ENCODE assay signal across 8 mouse cellular contexts in the genomic region with DNA sequence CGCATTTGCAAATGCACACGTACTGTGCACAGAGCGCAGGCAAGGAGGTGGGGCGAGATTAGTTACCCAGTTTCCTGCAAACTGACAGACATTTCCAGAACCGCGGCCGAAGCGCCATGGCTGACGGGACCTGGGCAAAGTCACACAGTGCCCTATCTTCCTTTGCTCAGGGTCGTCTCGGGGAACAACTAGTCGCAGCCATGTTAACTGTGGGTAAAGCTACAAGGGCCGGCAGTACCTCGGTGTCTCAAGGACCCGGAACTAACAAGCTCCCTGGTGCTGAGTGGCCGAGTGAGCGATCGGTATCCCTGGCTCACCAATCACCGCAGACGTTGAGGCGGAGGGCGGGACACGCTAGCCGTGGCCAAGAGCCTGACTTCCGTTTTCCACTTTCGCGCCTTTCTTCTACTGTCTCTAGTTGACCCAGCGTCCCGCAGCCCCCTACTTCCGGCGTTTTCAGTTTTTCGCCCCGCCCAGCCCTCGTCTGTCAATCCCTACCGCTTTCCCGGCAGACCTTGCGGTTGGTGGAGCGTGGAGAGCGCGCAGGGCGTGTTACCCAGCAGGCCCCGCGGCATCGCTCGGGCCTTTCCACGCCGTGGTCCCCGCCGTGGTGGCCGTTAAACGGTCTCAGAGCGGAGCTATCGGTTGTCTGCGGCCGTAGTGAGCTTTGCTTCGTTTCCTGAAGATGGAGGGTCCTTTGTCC. TPM values are rescaled to one million over a fixed set of nuclear protein-coding genes. Genes with fewer than 3 reads are reported as not detected.
DNase-seq lines count a peak whose midpoint lies in the region; ATAC-seq and TF ChIP-seq lines count a peak whose summit lies in the region.

Mrpl18 (minus strand) TSS at position 465 of the 703 bp plus-strand sequence.

- peak; percentile 79; the same call in 1 of the 2 replicates for TF ChIP-seq EP300 in heart, postnatal 0 days (IDR thresholded peaks at IDR 0.05; ENCODE audit: low read depth)

- peak within 1 kb of the TSS; percentile 97 for H3K9ac ChIP-seq in forebrain, embryonic 12.5 days
- H3K9ac ChIP-seq in heart, postnatal 0 days (replicated peaks; ENCODE audit: low read depth, low read length): peak within 1 kb of the TSS; percentile 94
- H3K9ac ChIP-seq in liver, embryonic 16.5 days (ENCODE audit: low read depth, low read length): peak within 1 kb of the TSS; percentile 99
- peak within 1 kb of the TSS; percentile 92 for H3K9ac ChIP-seq in neural tube, embryonic 13.5 days

- peaks cover 74% of the 10 kb centered on the region for H3K36me3 ChIP-seq in E14TG2a.4 (ENCODE audit: insufficient read depth, low read length)
- H3K36me3 ChIP-seq in forebrain, embryonic 12.5 days (replicated peaks): peaks cover 56% of the 10 kb centered on the region
- peaks cover 49% of the 10 kb centered on the region for H3K36me3 ChIP-seq in heart, postnatal 0 days (replicated peaks; ENCODE audit: control insufficient read depth, insufficient read depth, low read length)
- H3K36me3 ChIP-seq in liver, embryonic 16.5 days (ENCODE audit: control insufficient read depth, insufficient read depth): peaks cover 49% of the 10 kb centered on the region
- H3K36me3 ChIP-seq in neural tube, embryonic 13.5 days: peaks cover 59% of the 10 kb centered on the region
- peaks cover 2% of the 10 kb centered on the region; the same call in 1 of the 2 replicates for H3K36me3 ChIP-seq in testis, adult 2 months (ENCODE audit: control insufficient read depth, insufficient read depth, low read length)

- peak; percentile 98 for TF ChIP-seq POLR2A in testis, adult 2 months (IDR thresholded peaks at IDR 0.05; ENCODE audit: control insufficient read depth, low read depth, low read length)

- peak within 1 kb of the TSS; percentile 83 for H3K4me2 ChIP-seq in forebrain, embryonic 12.5 days
- peak within 1 kb of the TSS; percentile 81 for H3K4me2 ChIP-seq in heart, postnatal 0 days (ENCODE audit: low read depth, low read length)
- H3K4me2 ChIP-seq in liver, embryonic 16.5 days (ENCODE audit: low read depth, low read length): peak within 1 kb of the TSS; percentile 84
- H3K4me2 ChIP-seq in neural tube, embryonic 13.5 days: peak within 1 kb of the TSS; percentile 91

- H3K4me1 ChIP-seq in E14TG2a.4 (replicated peaks; ENCODE audit: low read depth, low read length): peaks cover 53% of the 10 kb centered on the region
- H3K4me1 ChIP-seq in forebrain, embryonic 12.5 days: peaks cover 15% of the 10 kb centered on the region
- peaks cover 7% of the 10 kb centered on the region for H3K4me1 ChIP-seq in heart, postnatal 0 days (ENCODE audit: control insufficient read depth, insufficient read depth)
- peaks cover 12% of the 10 kb centered on the region for H3K4me1 ChIP-seq in liver, embryonic 16.5 days (ENCODE audit: control insufficient read depth, low read depth, low read length)
- H3K4me1 ChIP-seq in neural tube, embryonic 13.5 days (replicated peaks): peaks cover 20% of the 10 kb centered on the region
- H3K4me1 ChIP-seq in testis, adult 2 months (ENCODE audit: control insufficient read depth, insufficient read depth, low read length): no peaks in the 10 kb centered on the region

- TF ChIP-seq CTCF in E14TG2a.4 (conservative IDR thresholded peaks at IDR 0.05; ENCODE audit: low read length): no peak
- TF ChIP-seq CTCF in heart, postnatal 0 days (IDR thresholded peaks at IDR 0.05; ENCODE audit: low read depth): no peak
- no peak for TF ChIP-seq CTCF in testis, adult 2 months (IDR thresholded peaks at IDR 0.05; ENCODE audit: control insufficient read depth, insufficient read depth, insufficient replicate concordance, low read depth, low read length)

- peak within 1 kb of the TSS; percentile 98 for H3K4me3 ChIP-seq in E14TG2a.4 (replicated peaks; ENCODE audit: low read length)
- H3K4me3 ChIP-seq in forebrain, embryonic 12.5 days (replicated peaks): peak within 1 kb of the TSS; percentile 96
- H3K4me3 ChIP-seq in heart, postnatal 0 days (ENCODE audit: low read depth, low read length): peak within 1 kb of the TSS; percentile 82
- peak within 1 kb of the TSS; percentile 98 for H3K4me3 ChIP-seq in liver, embryonic 16.5 days (ENCODE audit: low read depth, low read length)
- peak within 1 kb of the TSS; percentile 78 for H3K4me3 ChIP-seq in neural tube, embryonic 13.5 days
- H3K4me3 ChIP-seq in testis, adult 2 months (ENCODE audit: control insufficient read depth, low read depth, low read length): peak within 1 kb of the TSS; percentile 99

- no peaks in the 10 kb centered on the region for H3K9me3 ChIP-seq in E14TG2a.4 (ENCODE audit: low read length)
- H3K9me3 ChIP-seq in forebrain, embryonic 12.5 days: no peaks in the 10 kb centered on the region
- H3K9me3 ChIP-seq in heart, postnatal 0 days (replicated peaks; ENCODE audit: control insufficient read depth, low read length): no peaks in the 10 kb centered on the region
- H3K9me3 ChIP-seq in liver, embryonic 16.5 days (replicated peaks; ENCODE audit: control insufficient read depth, low read length): no peaks in the 10 kb centered on the region
- no peaks in the 10 kb centered on the region for H3K9me3 ChIP-seq in neural tube, embryonic 13.5 days

- peak within 1 kb of the TSS; percentile 87 for H3K27ac ChIP-seq in forebrain, embryonic 12.5 days
- peak within 1 kb of the TSS; percentile 94 for H3K27ac ChIP-seq in heart, postnatal 0 days (ENCODE audit: low read depth)
- H3K27ac ChIP-seq in liver, embryonic 16.5 days (ENCODE audit: low read length): peak within 1 kb of the TSS; percentile 95
- peak within 1 kb of the TSS; percentile 86 for H3K27ac ChIP-seq in neural tube, embryonic 13.5 days (replicated peaks)
- H3K27ac ChIP-seq in testis, adult 2 months (ENCODE audit: control insufficient read depth, insufficient read depth, low read depth, low read length): peak within 1 kb of the TSS; percentile 100

- no peaks in the 10 kb centered on the region for H3K27me3 ChIP-seq in E14TG2a.4 (ENCODE audit: insufficient read depth, low read length)
- no peaks in the 10 kb centered on the region for H3K27me3 ChIP-seq in forebrain, embryonic 12.5 days
- H3K27me3 ChIP-seq in heart, postnatal 0 days (ENCODE audit: control insufficient read depth, insufficient read depth, low read length): no peaks in the 10 kb centered on the region
- H3K27me3 ChIP-seq in liver, embryonic 16.5 days (ENCODE audit: control insufficient read depth, insufficient read depth, low read depth, low read length): no peaks in the 10 kb centered on the region
- H3K27me3 ChIP-seq in neural tube, embryonic 13.5 days: no peaks in the 10 kb centered on the region
- H3K27me3 ChIP-seq in testis, adult 2 months (ENCODE audit: control insufficient read depth, insufficient read depth, low read length): no peaks in the 10 kb centered on the region

- peak; percentile 99 for DNase-seq in c-Kit-positive CD71-positive TER-119-positive erythroid progenitor cells, embryonic 14.5 days (ENCODE audit: low spot score)
- peak; percentile 100 for DNase-seq in heart, postnatal 0 days (ENCODE audit: low spot score)
- peak; percentile 99 for DNase-seq in kidney, postnatal 4 days

- ATAC-seq in forebrain, embryonic 12.5 days (ENCODE audit: low FRiP score): peak; percentile 100
- peak; percentile 98 for ATAC-seq in heart, postnatal 0 days (ENCODE audit: insufficient read depth, low read depth)
- peak; percentile 96 for ATAC-seq in liver, embryonic 16.5 days (ENCODE audit: low read depth)
- ATAC-seq in neural tube, embryonic 13.5 days (ENCODE audit: low read depth): peak; percentile 98

- WGBS in forebrain, embryonic 12.5 days: under 1% methylated on average over 56 of the region's 56 CpGs
- under 1% methylated on average over 56 of the region's 56 CpGs for WGBS in heart, postnatal 0 days
- under 1% methylated on average over 56 of the region's 56 CpGs for WGBS in liver, embryonic 16.5 days (ENCODE audit: insufficient replicate concordance)
- WGBS in neural tube, embryonic 13.5 days: under 1% methylated on average over 56 of the region's 56 CpGs

RNA-seq across cellular contexts. Expression of gene Mrpl18, which starts in this region (rescaled TPM):
- polyA plus RNA-seq in forebrain, embryonic 12.5 days (2016; fragmentation: Nextera tagmentation; extraction: Ambion mirVana): 166 and 177 TPM in 2 replicates
- 77.5 and 154 TPM in 2 replicates for total RNA-seq in heart, postnatal 0 days (2014; rRNA removed; ENCODE audit: low replicate concordance)
- 269 and 276 TPM in 2 replicates for polyA plus RNA-seq in heart, postnatal 0 days (2015; fragmentation: Nextera tagmentation; extraction: Ambion mirVana)
- polyA plus RNA-seq in liver, embryonic 16.5 days (2015; fragmentation: Nextera tagmentation; extraction: Ambion mirVana): 81.8 and 92.8 TPM in 2 replicates
- polyA plus RNA-seq in neural tube, embryonic 13.5 days (2015; fragmentation: Nextera tagmentation; extraction: Ambion mirVana): 134 and 144 TPM in 2 replicates
- polyA plus RNA-seq in testis, adult 2 months (2012; rRNA removed): 26.3 and 32.3 TPM in 2 replicates

Comparison
In these comparisons a context has a peak if more than half of its experiments do, and no peak if none do; other contexts are left out.
1. Peak in every context shown above with its lines: DNase-seq, ATAC-seq, H3K4me3 ChIP-seq and H3K27ac ChIP-seq.